Mouse (Mus musculus) MEL (cell line): ENCODE data around the gene Prps1. TPM values are rescaled to one million over a fixed set of nuclear protein-coding genes. Genes with fewer than 3 reads are reported as not detected.

ENCODE experiments used
- DNase-seq: peaks from one replicate; pipeline ENCODE4 v3.0.0; 2011; ENCODE audit warnings: low read depth, low spot score
- H3K27ac ChIP-seq: 2 replicates; pipeline ENCODE4 v1.5.1; 2012; ENCODE audit warnings: low read depth, mild to moderate bottlenecking, control low read depth, low read length, moderate library complexity; ENCODE audit not compliant: control insufficient read depth
- H3K27me3 ChIP-seq, 2 experiments: fragments of 150-350 bp in 1 of 2; sonication (generic) in 1 of 2; 2 replicates each; pipeline ENCODE4 v1.6.1; 2012; ENCODE audit warnings: low read length in 2 of 2, mild to moderate bottlenecking in 2 of 2, improper control_type of control experiment in 1 of 2, moderate library complexity in 1 of 2; ENCODE audit not compliant: insufficient read depth in 2 of 2, control insufficient read depth in 1 of 2
- H3K36me3 ChIP-seq, 2 experiments: 2 replicates each; pipeline ENCODE4 v1.6.1; 2012 to 2014; ENCODE audit warnings: low read length in 2 of 2, improper control_type of control experiment in 1 of 2, inconsistent platforms in 1 of 2, mild to moderate bottlenecking in 1 of 2; ENCODE audit not compliant: insufficient read depth in 2 of 2, control insufficient read depth in 1 of 2
- H3K4me1 ChIP-seq, 2 experiments: fragments of 150-350 bp in 1 of 2; sonication (generic) in 1 of 2; 2 replicates each; pipeline ENCODE4 v1.6.1; 2012; ENCODE audit warnings: low read length in 2 of 2, improper control_type of control experiment in 1 of 2, mild to moderate bottlenecking in 1 of 2; ENCODE audit not compliant: insufficient read depth in 2 of 2, control insufficient read depth in 1 of 2
- H3K4me3 ChIP-seq, 2 experiments: fragments of 150-350 bp in 1 of 2; sonication (generic) in 1 of 2; 2 replicates each; pipeline ENCODE4 v1.5.1; 2012; ENCODE audit warnings: low read depth in 2 of 2, low read length in 2 of 2, mild to moderate bottlenecking in 2 of 2, moderate library complexity in 2 of 2, control low read depth in 1 of 2, improper control_type of control experiment in 1 of 2; ENCODE audit not compliant: control insufficient read depth in 1 of 2, insufficient read depth in 1 of 2
- H3K79me2 ChIP-seq: 2 replicates; pipeline ENCODE4 v1.6.1; 2012; ENCODE audit warnings: mild to moderate bottlenecking, low read length, moderate library complexity; ENCODE audit not compliant: control insufficient read depth, poor library complexity, insufficient read depth
- H3K9ac ChIP-seq: 2 replicates; pipeline ENCODE4 v1.6.1; 2012; ENCODE audit warnings: low read depth, mild to moderate bottlenecking, control low read depth, low read length, moderate library complexity; ENCODE audit not compliant: control insufficient read depth, poor library complexity, severe bottlenecking
- H3K9me3 ChIP-seq: fragments of 150-350 bp; sonication (generic); replicated peaks from 2 replicates; pipeline ENCODE4 v1.6.1; 2012; ENCODE audit warnings: mild to moderate bottlenecking, low read length, improper control_type of control experiment, moderate library complexity; ENCODE audit not compliant: insufficient read depth
- BHLHE40 ChIP-seq: IDR thresholded peaks from 2 replicates; pipeline ENCODE4 v1.6.1; 2012; ENCODE audit warnings: low read depth, mild to moderate bottlenecking, inconsistent platforms, low read length, improper control_type of control experiment, borderline replicate concordance
- CHD1 ChIP-seq: IDR thresholded peaks from 2 replicates; pipeline ENCODE4 v1.6.1; 2012; ENCODE audit warnings: low read depth, mild to moderate bottlenecking, inconsistent platforms, low read length, improper control_type of control experiment
- E2F4 ChIP-seq: IDR thresholded peaks from 2 replicates; pipeline ENCODE4 v1.6.1; 2011; ENCODE audit warnings: low read depth, low read length, improper control_type of control experiment, borderline replicate concordance
- ETS1 ChIP-seq: IDR thresholded peaks from 2 replicates; pipeline ENCODE4 v1.6.1; 2012; ENCODE audit warnings: low read depth, mild to moderate bottlenecking, inconsistent platforms, low read length, improper control_type of control experiment, moderate library complexity
- JUND ChIP-seq: IDR thresholded peaks from 2 replicates; pipeline ENCODE4 v1.6.1; 2011; ENCODE audit warnings: low read depth, mild to moderate bottlenecking, improper control_type of control experiment, low read length
- MAFK ChIP-seq: IDR thresholded peaks from 2 replicates; pipeline ENCODE4 v1.6.1; 2011; ENCODE audit warnings: low read depth, mild to moderate bottlenecking, low read length, improper control_type of control experiment, borderline replicate concordance
- MAX ChIP-seq: IDR thresholded peaks from 2 replicates; pipeline ENCODE4 v1.6.1; 2011; ENCODE audit warnings: low read length, improper control_type of control experiment
- MXI1 ChIP-seq: IDR thresholded peaks from 2 replicates; pipeline ENCODE4 v1.6.1; 2011; ENCODE audit warnings: mild to moderate bottlenecking, low read depth, low read length, improper control_type of control experiment
- MYC ChIP-seq: IDR thresholded peaks from 2 replicates; pipeline ENCODE4 v1.6.1; 2011; ENCODE audit warnings: low read depth, mild to moderate bottlenecking, low read length, improper control_type of control experiment, moderate library complexity
- NELFE ChIP-seq: IDR thresholded peaks from 2 replicates; pipeline ENCODE4 v1.6.1; 2011; ENCODE audit warnings: low read depth, low read length, improper control_type of control experiment
- POLR2A ChIP-seq, 2 experiments: IDR thresholded peaks; 2 replicates each; pipeline ENCODE4 v1.6.1; 2011 to 2012; ENCODE audit warnings: low read length in 2 of 2, mild to moderate bottlenecking in 2 of 2, control low read depth in 1 of 2, improper control_type of control experiment in 1 of 2, low read depth in 1 of 2, moderate library complexity in 1 of 2; ENCODE audit not compliant: control insufficient read depth in 1 of 2, insufficient read depth in 1 of 2, poor library complexity in 1 of 2
- SIN3A ChIP-seq: IDR thresholded peaks from 2 replicates; pipeline ENCODE4 v1.6.1; 2012; ENCODE audit warnings: low read length, improper control_type of control experiment, inconsistent platforms
- USF1 ChIP-seq: IDR thresholded peaks from 2 replicates; pipeline ENCODE4 v1.6.1; 2014; ENCODE audit warnings: low read depth, mild to moderate bottlenecking, inconsistent platforms, low read length, improper control_type of control experiment, moderate library complexity
- ZC3H11A ChIP-seq: IDR thresholded peaks from 2 replicates; pipeline ENCODE4 v1.6.1; 2012; ENCODE audit warnings: low read depth, mild to moderate bottlenecking, inconsistent platforms, low read length, improper control_type of control experiment
- ZNF384 ChIP-seq: IDR thresholded peaks from 2 replicates; pipeline ENCODE4 v1.6.1; 2012; ENCODE audit warnings: low read depth, mild to moderate bottlenecking, inconsistent platforms, low read length, improper control_type of control experiment
- polyA plus RNA-seq, 2 experiments: library from polyadenylated mRNA; stranded (reverse) in 1 of 2; unstranded in 1 of 2; fragments of >175 nt in 1 of 2; fragments of >200 nt in 1 of 2; gene quantifications; 2 replicates each; pipeline versions ENCODE4 v1.2.1 to v1.2.4; 2012; ENCODE audit warnings: low replicate concordance in 2 of 2, low read depth in 1 of 2; ENCODE audit not compliant: insufficient read length in 2 of 2, insufficient read depth in 1 of 2, missing spikeins in 1 of 2
- total RNA-seq: library from RNA; depleted of rRNA; stranded (reverse); fragments of 300-350 nt; gene quantifications from 2 replicates; pipeline ENCODE4 v1.2.3, GENCODE M21; 2012

Gene Prps1
- total and polyA plus RNA-seq, 3 experiments, result 113 to 172 TPM; not detected in 1

GRCm38 (mm10) chrX:140456751-140457491 is 508 bp downstream of the Prps1 start:
- DNase-seq, result peak; percentile 76
- Histone ChIP-seq H3K27ac (peak overlapping the region; percentile 64), H3K4me1 (peaks cover 3 to 5% of the 10 kb centered on the region in 2 experiments; a peak in 2 of 4 replicates), H3K9me3 (no peaks in the 10 kb centered on the region), H3K27me3 (no peaks in the 10 kb centered on the region; a peak in 1 of 4 replicates), H3K9ac (peak overlapping the region; percentile 91), H3K79me2 (peaks cover 48% of the 10 kb centered on the region), H3K4me3 (peak overlapping the region; percentile 83 to 95), H3K36me3 (peaks cover 2 to 14% of the 10 kb centered on the region in 2 experiments; a peak in 3 of 4 replicates)
- TF ChIP-seq CHD1 (0 out of 2 replicates have a peak, but pooled peaks have one; percentile 6), ZC3H11A (no peak), NELFE (no peak), E2F4 (peak; percentile 62; the same call in 1 of the 2 replicates), POLR2A (IDR thresholded peaks at IDR 0.05; ENCODE audit: control insufficient read depth in 1 of 2, insufficient read depth in 1 of 2, low read depth in 1 of 2, low read length in 2 of 2, poor library complexity in 1 of 2) (0 out of 4 replicates have a peak, but pooled peaks of 1 of the 2 experiments have one; percentile 0), SIN3A (0 out of 2 replicates have a peak, but pooled peaks have one; percentile 10), USF1 (peak; percentile 50; the same call in 1 of the 2 replicates), MAFK (no peak), MXI1 (peak; percentile 77), MAX (peak; percentile 61), MYC (peak; percentile 82; the same call in 1 of the 2 replicates)

DNA sequence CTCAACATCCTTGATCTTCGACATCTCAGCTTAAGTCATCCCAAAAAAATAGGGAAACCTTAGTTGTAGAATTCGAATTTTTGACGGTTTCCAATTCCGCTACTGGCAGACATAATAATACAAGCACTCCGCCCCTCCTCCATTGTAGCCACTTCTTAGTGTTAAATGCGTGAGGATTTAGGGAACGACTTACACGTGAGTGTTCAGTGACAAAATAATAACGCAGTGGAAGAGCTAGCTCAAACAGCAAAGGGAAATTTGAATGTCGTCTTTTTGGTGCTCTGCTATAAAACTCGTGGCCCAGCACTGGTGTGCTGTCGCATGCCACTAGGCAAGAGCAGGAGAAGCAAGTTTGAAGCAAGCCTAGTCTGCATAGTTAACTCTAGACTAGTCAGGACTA is 1.1 kb downstream of the Prps1 start:
- H3K4me1 ChIP-seq, result peaks cover 3 to 5% of the 10 kb centered on the region in 2 experiments; a peak in 2 of 4 replicates
- peak overlapping the region; percentile 64 for H3K27ac ChIP-seq
- TF ChIP-seq BHLHE40 (0 out of 2 replicates have a peak, but pooled peaks have one; percentile 24), SIN3A (peak; percentile 17; the same call in 1 of the 2 replicates), MAX (peak; percentile 56; the same call in 1 of the 2 replicates), ETS1 (peak; percentile 22; the same call in 1 of the 2 replicates), JUND (no peak), ZNF384 (no peak)
- peak overlapping the region; percentile 91 for H3K9ac ChIP-seq
- DNase-seq, result peak; percentile 76
- H3K36me3 ChIP-seq, result peaks cover 2 to 14% of the 10 kb centered on the region in 2 experiments; a peak in 3 of 4 replicates
- H3K27me3 ChIP-seq, result no peaks in the 10 kb centered on the region
- H3K9me3 ChIP-seq, result no peaks in the 10 kb centered on the region
- H3K79me2 ChIP-seq, result peaks cover 52% of the 10 kb centered on the region
- peak overlapping the region; percentile 83 to 95 for H3K4me3 ChIP-seq
